Mouse (Mus musculus) midbrain, embryonic 15.5 days (tissue): ENCODE data around the gene Ap3s2. TPM values are rescaled to one million over a fixed set of nuclear protein-coding genes. Genes with fewer than 3 reads are reported as not detected.

Experiments used
- ATAC-seq: fragments of 200-750 bp; cut with Nextera tagmentation; replicated peaks from 2 replicates; pipeline ENCODE4 v1.8.0; 2017; ENCODE audit warnings: moderate TSS enrichment
- H3K27ac ChIP-seq: fragments of 300-500 bp; sonication (generic); 2 replicates; pipeline ENCODE4 v1.5.1; 2015; ENCODE audit warnings: mild to moderate bottlenecking, inconsistent platforms
- H3K27me3 ChIP-seq: fragments of 300-500 bp; sonication (generic); replicated peaks from 2 replicates; pipeline ENCODE4 v1.6.1; 2015; ENCODE audit warnings: inconsistent platforms
- H3K36me3 ChIP-seq: fragments of 300-500 bp; sonication (generic); replicated peaks from 2 replicates; pipeline ENCODE4 v1.6.1; 2015; ENCODE audit warnings: inconsistent platforms
- H3K4me1 ChIP-seq: fragments of 300-500 bp; sonication (generic); 2 replicates; pipeline ENCODE4 v1.6.1; 2015; ENCODE audit warnings: inconsistent platforms
- H3K4me2 ChIP-seq: fragments of 300-500 bp; sonication (generic); 2 replicates; pipeline ENCODE4 v1.6.1; 2015; ENCODE audit warnings: inconsistent platforms, mild to moderate bottlenecking, moderate library complexity
- H3K4me3 ChIP-seq: fragments of 300-500 bp; sonication (generic); 2 replicates; pipeline ENCODE4 v1.5.1; 2015; ENCODE audit warnings: mild to moderate bottlenecking, inconsistent platforms
- H3K9ac ChIP-seq: fragments of 300-500 bp; sonication (generic); 2 replicates; pipeline ENCODE4 v1.6.1; 2015; ENCODE audit warnings: mild to moderate bottlenecking, inconsistent platforms
- H3K9me3 ChIP-seq: fragments of 300-500 bp; sonication (generic); 2 replicates; pipeline ENCODE4 v1.6.1; 2016; ENCODE audit warnings: inconsistent platforms
- WGBS: fragments of 180-500 bp; shearing (Covaris S2); methylation state at CpG from one replicate; pipeline ENCODE4 v1.1.7; 2015; ENCODE audit warnings: mixed read lengths; 5-methylcytosine and 5-hydroxymethylcytosine counted together
- polyA plus RNA-seq: library from polyadenylated mRNA; unstranded; fragments of >200 nt; fragmentation: Nextera tagmentation; extraction: Ambion mirVana; gene quantifications from 2 replicates; pipeline ENCODE4 v1.2.1, GENCODE M21; 2015

Ap3s2 gene
- polyA plus RNA-seq, 1 experiment from 2014 or later, result 39.9 TPM

- no peak overlapping the region for H3K4me2 ChIP-seq
Observed at GRCm38 (mm10) chr7:79907356-79907755, 13.1 kb downstream of the Ap3s2 start.

GRCm38 (mm10) chr7:79906914-79907313 is 13.5 kb downstream of the Ap3s2 start:
- no peaks in the 10 kb centered on the region for H3K9me3 ChIP-seq
- no peaks in the 10 kb centered on the region for H3K4me1 ChIP-seq
- ATAC-seq, result no peak
- 84% methylated on average over 3 of the region's 3 CpGs for WGBS
- H3K4me3 ChIP-seq, result no peak overlapping the region
- H3K9ac ChIP-seq, result no peak overlapping the region
- H3K36me3 ChIP-seq, result peaks cover 21% of the 10 kb centered on the region
- H3K4me2 ChIP-seq, result no peak overlapping the region
- no peaks in the 10 kb centered on the region for H3K27me3 ChIP-seq
- H3K27ac ChIP-seq, result no peak overlapping the region

More at GRCm38 (mm10) chr7:79907356-79907755, 13.1 kb downstream of the Ap3s2 start:
- peaks cover 21% of the 10 kb centered on the region for H3K36me3 ChIP-seq
- ATAC-seq, result no peak
- no peak overlapping the region for H3K9ac ChIP-seq
- H3K9me3 ChIP-seq, result no peaks in the 10 kb centered on the region
- no peak overlapping the region for H3K27ac ChIP-seq
- H3K27me3 ChIP-seq, result no peaks in the 10 kb centered on the region
- no peak overlapping the region for H3K4me3 ChIP-seq
- H3K4me1 ChIP-seq, result no peaks in the 10 kb centered on the region
- WGBS, result 82% methylated on average over 2 of the region's 2 CpGs

- Histone ChIP-seq H3K4me1 (no peaks in the 10 kb centered on the region), H3K27ac (no peak overlapping the region), H3K27me3 (no peaks in the 10 kb centered on the region), H3K9ac (no peak overlapping the region), H3K36me3 (peaks cover 28% of the 10 kb centered on the region), H3K9me3 (no peaks in the 10 kb centered on the region), H3K4me3 (no peak overlapping the region), H3K4me2 (no peak overlapping the region)
- 95% methylated on average over 4 of the region's 4 CpGs for WGBS
- no peak for ATAC-seq
Observed at GRCm38 (mm10) chr7:79905193-79905592, 15.3 kb downstream of the Ap3s2 start.

GRCm38 (mm10) chr7:79903160-79903792 is 17.2 kb downstream of the Ap3s2 start:
- no peaks in the 10 kb centered on the region for H3K27me3 ChIP-seq

GRCm38 (mm10) chr7:79900753-79901152 is 19.7 kb downstream of the Ap3s2 start:
- no peaks in the 10 kb centered on the region for H3K9me3 ChIP-seq
- no peak for ATAC-seq
- no peaks in the 10 kb centered on the region for H3K4me1 ChIP-seq
- no peak overlapping the region for H3K4me3 ChIP-seq
- H3K4me2 ChIP-seq, result no peak overlapping the region
- no peak overlapping the region for H3K9ac ChIP-seq
- H3K36me3 ChIP-seq, result peaks cover 28% of the 10 kb centered on the region
- 97% methylated on average over 6 of the region's 6 CpGs for WGBS
- H3K27ac ChIP-seq, result no peak overlapping the region
- H3K27me3 ChIP-seq, result no peaks in the 10 kb centered on the region

More at GRCm38 (mm10) chr7:79903160-79903792, 17.2 kb downstream of the Ap3s2 start:
- H3K27ac ChIP-seq, result no peak overlapping the region
- no peaks in the 10 kb centered on the region for H3K4me1 ChIP-seq
- no peak overlapping the region for H3K4me2 ChIP-seq
- peaks cover 26% of the 10 kb centered on the region for H3K36me3 ChIP-seq
- no peak for ATAC-seq
- no peaks in the 10 kb centered on the region for H3K9me3 ChIP-seq
- WGBS, result 92% methylated on average over 8 of the region's 8 CpGs
- H3K9ac ChIP-seq, result no peak overlapping the region
- H3K4me3 ChIP-seq, result no peak overlapping the region

DNA sequence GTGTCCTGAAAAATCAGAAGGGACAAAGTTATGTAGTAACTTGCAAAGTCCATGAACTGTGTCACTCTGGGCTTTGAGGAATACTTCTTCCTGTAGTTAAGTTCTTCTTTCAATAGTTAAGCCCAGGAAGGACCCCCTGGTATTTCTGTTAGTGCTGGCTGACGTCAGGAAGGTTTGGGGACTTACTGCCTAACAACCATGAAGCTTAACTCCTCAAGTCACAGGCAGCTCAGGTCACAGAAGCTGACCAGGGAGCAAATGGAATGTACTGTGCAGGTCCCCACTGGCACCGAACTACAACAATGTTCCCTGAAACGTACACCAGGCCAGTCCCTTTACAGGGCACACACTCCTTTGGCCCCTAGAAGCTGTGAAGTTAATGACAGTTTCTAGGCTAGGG is 25.2 kb downstream of the Ap3s2 start:
- no peaks in the 10 kb centered on the region for H3K27me3 ChIP-seq
- H3K9ac ChIP-seq, result no peak overlapping the region
- peaks cover 16% of the 10 kb centered on the region for H3K36me3 ChIP-seq
- WGBS, result 68% methylated on average over 3 of the region's 3 CpGs
- no peaks in the 10 kb centered on the region for H3K4me1 ChIP-seq
- no peak overlapping the region for H3K27ac ChIP-seq
- H3K9me3 ChIP-seq, result no peaks in the 10 kb centered on the region
- no peak overlapping the region for H3K4me3 ChIP-seq
- H3K4me2 ChIP-seq, result no peak overlapping the region
- no peak for ATAC-seq

- 98% methylated on average over 1 of the region's 1 CpGs for WGBS
Observed at GRCm38 (mm10) chr7:79894790-79895189, 25.7 kb downstream of the Ap3s2 start.

GRCm38 (mm10) chr7:79892576-79893428 is 27.6 kb downstream of the Ap3s2 start:
- Histone ChIP-seq H3K27ac (no peak overlapping the region), H3K27me3 (no peaks in the 10 kb centered on the region), H3K9me3 (no peaks in the 10 kb centered on the region), H3K4me3 (no peak overlapping the region), H3K4me2 (no peak overlapping the region), H3K36me3 (peaks cover 5% of the 10 kb centered on the region; the same call in 1 of the 2 replicates), H3K9ac (no peak overlapping the region), H3K4me1 (no peaks in the 10 kb centered on the region)
- 92% methylated on average over 6 of the region's 6 CpGs for WGBS
- no peak for ATAC-seq

More at GRCm38 (mm10) chr7:79894790-79895189, 25.7 kb downstream of the Ap3s2 start:
- H3K27me3 ChIP-seq, result no peaks in the 10 kb centered on the region
- H3K4me2 ChIP-seq, result no peak overlapping the region
- H3K27ac ChIP-seq, result no peak overlapping the region
- no peak for ATAC-seq
- H3K9me3 ChIP-seq, result no peaks in the 10 kb centered on the region
- H3K4me1 ChIP-seq, result no peaks in the 10 kb centered on the region
- no peak overlapping the region for H3K9ac ChIP-seq
- no peak overlapping the region for H3K4me3 ChIP-seq
- peaks cover 12% of the 10 kb centered on the region for H3K36me3 ChIP-seq

DNA sequence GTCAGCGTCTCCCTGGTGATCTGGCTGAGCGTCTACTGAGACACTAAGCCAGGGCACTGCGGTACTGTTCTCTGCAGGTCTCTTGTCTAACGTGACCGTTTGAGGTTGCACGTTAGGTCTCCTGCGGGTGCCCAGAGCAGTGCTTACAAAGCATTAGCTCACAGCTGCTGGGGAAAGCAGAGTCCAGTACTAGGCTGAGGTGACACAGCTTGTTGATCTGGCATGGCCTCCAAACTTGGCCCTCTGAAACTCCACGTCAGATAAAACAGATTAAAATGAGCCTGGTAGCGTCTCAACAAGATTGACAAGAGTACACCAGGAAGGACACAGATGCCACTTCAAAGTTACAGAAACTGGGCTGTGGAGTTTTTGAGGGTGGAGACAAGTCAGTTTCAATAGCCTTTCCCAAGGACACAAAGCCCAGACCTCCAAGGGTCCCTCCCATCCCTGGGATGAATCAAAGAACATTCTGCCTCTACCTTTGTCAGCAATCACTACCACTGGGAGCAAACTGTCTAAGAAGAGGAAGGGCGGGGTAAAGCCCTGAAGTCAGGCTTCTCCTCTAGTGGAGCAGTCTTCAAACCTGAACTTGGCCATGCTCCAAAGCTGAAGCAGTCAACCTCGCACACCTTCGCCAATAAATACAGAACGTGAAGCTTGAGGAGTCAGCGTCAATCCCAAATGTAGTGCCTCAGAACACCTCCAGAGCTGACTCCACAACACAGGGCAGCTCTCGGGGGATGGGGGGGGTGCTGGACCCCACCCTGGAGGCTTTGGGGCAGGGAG is 29.8 kb downstream of the Ap3s2 start:
- Histone ChIP-seq H3K27ac (no peak overlapping the region), H3K9me3 (no peaks in the 10 kb centered on the region), H3K36me3 (no peaks in the 10 kb centered on the region), H3K4me1 (no peaks in the 10 kb centered on the region), H3K4me3 (no peak overlapping the region), H3K4me2 (no peak overlapping the region), H3K9ac (no peak overlapping the region), H3K27me3 (no peaks in the 10 kb centered on the region)
- no peak for ATAC-seq
- 90% methylated on average over 15 of the region's 15 CpGs for WGBS

- no peaks in the 10 kb centered on the region for H3K9me3 ChIP-seq
- no peak overlapping the region for H3K4me2 ChIP-seq
- no peak overlapping the region for H3K4me3 ChIP-seq
- ATAC-seq, result no peak
- H3K27me3 ChIP-seq, result no peaks in the 10 kb centered on the region
- no peak overlapping the region for H3K9ac ChIP-seq
- H3K36me3 ChIP-seq, result no peaks in the 10 kb centered on the region
- 91% methylated on average over 9 of the region's 9 CpGs for WGBS
- H3K4me1 ChIP-seq, result no peaks in the 10 kb centered on the region
- no peak overlapping the region for H3K27ac ChIP-seq
Observed at GRCm38 (mm10) chr7:79888603-79889002, 31.8 kb downstream of the Ap3s2 start.

DNA sequence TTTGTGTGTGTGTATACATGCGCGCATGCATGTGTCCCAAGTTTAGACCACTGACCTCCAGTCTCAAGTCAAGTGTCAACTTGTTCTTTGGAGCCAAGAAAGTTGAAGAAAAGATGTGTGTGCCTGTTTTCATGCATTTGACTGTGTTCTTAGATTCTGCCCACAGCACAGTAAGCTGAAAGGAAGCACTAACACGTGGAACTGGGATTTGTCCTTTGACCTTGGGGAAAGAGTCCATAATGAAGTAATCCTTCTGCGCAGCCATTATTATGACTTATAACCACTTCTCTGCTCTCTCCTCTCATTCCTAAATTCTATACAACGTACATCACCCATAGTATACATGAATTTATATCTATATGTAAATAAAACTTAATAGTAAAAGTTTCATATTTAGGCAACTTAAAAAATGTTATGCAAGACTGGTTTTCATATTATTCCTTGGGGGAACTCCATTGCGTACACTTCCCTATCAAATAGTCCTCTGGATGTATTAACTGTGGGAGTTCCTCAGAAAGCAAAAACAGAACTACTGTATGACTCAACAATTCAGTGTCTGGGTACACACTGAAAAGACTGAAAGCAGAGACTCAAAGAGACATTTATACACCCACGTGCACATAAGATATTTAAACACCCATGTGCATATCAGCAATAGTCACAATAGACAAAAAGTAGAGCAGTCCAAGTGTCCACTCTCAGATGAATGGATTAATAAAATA is 36.7 kb downstream of the Ap3s2 start:
- no peak overlapping the region for H3K27ac ChIP-seq
- no peak overlapping the region for H3K4me3 ChIP-seq
- H3K36me3 ChIP-seq, result peaks cover 8% of the 10 kb centered on the region
- 92% methylated on average over 7 of the region's 7 CpGs for WGBS
- no peak overlapping the region for H3K4me2 ChIP-seq
- no peaks in the 10 kb centered on the region for H3K9me3 ChIP-seq
- H3K4me1 ChIP-seq, result no peaks in the 10 kb centered on the region
- H3K9ac ChIP-seq, result no peak overlapping the region
- ATAC-seq, result no peak
- H3K27me3 ChIP-seq, result no peaks in the 10 kb centered on the region

DNA sequence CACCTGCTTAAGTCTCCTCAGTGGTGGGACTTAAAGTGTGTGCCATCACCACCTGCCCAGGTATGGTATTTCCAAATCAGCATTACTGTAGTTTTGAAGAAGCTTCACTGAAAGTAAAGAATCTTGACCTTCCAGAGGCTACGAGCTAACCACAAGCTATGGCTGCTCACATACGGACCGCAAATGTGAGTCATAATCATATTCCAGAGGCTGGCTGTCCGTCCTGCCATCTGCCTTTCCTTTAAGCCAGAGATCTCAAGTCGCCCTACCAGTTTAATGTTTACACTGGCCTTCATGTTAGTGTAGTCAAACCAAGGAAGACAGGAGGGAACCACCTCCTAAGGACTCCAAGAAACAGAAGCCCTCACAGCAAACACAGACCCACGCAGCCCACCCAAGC is 38.5 kb downstream of the Ap3s2 start:
- no peaks in the 10 kb centered on the region for H3K27me3 ChIP-seq
- H3K9ac ChIP-seq, result no peak overlapping the region
- no peaks in the 10 kb centered on the region for H3K4me1 ChIP-seq
- no peaks in the 10 kb centered on the region for H3K9me3 ChIP-seq
- no peak overlapping the region for H3K4me2 ChIP-seq
- no peak overlapping the region for H3K4me3 ChIP-seq
- 96% methylated on average over 6 of the region's 6 CpGs for WGBS
- ATAC-seq, result no peak
- peaks cover 8% of the 10 kb centered on the region for H3K36me3 ChIP-seq
- H3K27ac ChIP-seq, result no peak overlapping the region
